Mouse (Mus musculus): ENCODE data around the gene Rpl29. TPM values are rescaled to one million over a fixed set of nuclear protein-coding genes. Genes with fewer than 3 reads are reported as not detected.

The Rpl29 gene
- polyA plus RNA-seq, 1 experiment: 719 TPM

DNA sequence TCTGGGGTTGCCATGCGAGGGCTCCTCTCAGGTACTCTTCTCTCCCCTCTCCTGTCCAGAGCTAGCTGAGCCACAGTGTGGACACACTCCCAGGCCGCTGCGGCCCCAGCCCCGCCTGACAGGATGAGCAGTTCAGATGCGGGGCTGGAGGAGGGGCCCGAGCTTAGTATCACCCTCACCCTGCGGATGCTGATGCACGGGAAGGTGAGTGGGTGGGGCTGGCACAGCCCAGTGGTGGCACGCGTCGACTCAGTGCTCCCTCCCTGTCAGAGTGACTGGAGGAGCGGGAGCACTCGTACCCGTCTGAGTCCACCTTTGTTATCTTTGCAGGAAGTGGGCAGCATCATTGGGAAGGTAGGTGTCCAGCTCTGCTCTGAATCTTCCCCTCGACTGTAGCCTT is 30.7 kb downstream of the Rpl29 start:
- no peak for TF ChIP-seq CTCF (IDR thresholded peaks at IDR 0.05; ENCODE audit: extremely low read depth, insufficient read depth, low read length)
- TF ChIP-seq POLR2A (IDR thresholded peaks at IDR 0.05; ENCODE audit: extremely low read depth, insufficient read depth, low read length): no peak
- H3K27ac ChIP-seq (ENCODE audit: insufficient read depth, low read length): no peak overlapping the region

DNA sequence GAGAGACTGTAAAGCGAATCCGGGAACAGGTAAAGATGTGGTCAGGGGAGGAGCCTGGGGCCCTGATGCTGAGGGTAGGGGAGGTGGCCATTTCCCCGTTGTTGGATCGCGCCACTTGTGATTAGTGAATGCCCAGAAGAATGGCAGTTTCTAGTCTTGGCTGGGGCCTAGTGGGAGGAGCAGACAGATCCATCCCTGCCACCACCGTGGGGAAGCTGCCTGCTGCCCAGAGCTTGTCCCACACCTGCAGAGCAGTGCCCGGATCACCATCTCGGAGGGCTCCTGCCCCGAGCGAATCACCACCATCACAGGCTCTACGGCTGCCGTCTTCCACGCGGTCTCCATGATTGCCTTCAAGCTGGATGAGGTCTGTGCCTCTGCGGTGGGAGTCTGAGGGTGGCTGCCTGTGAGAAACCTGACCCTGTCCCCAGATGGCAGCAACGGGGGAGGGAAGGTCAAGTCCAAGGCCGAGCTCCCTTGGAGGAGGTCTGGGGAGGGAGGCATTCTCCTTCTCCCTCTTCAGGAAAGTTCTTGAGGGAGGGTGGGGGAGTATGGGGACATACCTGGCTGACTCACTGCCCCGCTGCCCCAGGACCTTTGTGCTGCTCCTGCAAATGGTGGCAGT is 31.3 kb downstream of the Rpl29 start:
- TF ChIP-seq POLR2A (IDR thresholded peaks at IDR 0.05; ENCODE audit: extremely low read depth, insufficient read depth, low read length) (no peak), CTCF (IDR thresholded peaks at IDR 0.05; ENCODE audit: extremely low read depth, insufficient read depth, low read length) (no peak)
- Histone ChIP-seq H3K4me3 (ENCODE audit: insufficient read depth, low read length) (no peak overlapping the region), H3K4me1 (ENCODE audit: control insufficient read depth, insufficient read depth, low read length) (0 out of 2 replicates have a peak, but pooled peaks cover 4% of the 10 kb centered on the region), H3K27ac (ENCODE audit: insufficient read depth, low read length) (no peak overlapping the region)

More for the DNA sequence above, 30.7 kb downstream of the Rpl29 start:
- Histone ChIP-seq H3K4me3 (ENCODE audit: insufficient read depth, low read length) (no peak overlapping the region), H3K4me1 (ENCODE audit: control insufficient read depth, insufficient read depth, low read length) (0 out of 2 replicates have a peak, but pooled peaks cover 4% of the 10 kb centered on the region)

DNA sequence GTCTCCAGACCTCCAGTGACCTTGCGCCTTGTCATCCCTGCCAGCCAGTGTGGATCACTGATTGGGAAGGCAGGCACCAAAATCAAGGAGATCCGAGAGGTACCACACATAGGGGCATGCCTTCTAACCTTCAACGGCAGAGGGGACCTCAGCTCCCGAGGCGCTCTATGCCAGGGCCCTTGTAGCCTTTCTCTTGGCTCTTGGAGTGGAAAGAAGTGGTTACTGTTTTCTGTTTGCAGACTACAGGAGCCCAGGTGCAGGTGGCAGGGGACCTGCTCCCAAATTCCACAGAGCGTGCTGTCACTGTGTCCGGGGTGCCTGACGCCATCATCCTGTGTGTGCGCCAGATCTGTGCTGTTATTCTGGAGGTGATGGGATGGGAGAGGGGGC is 31.8 kb downstream of the Rpl29 start:
- Histone ChIP-seq H3K27ac (ENCODE audit: insufficient read depth, low read length) (no peak overlapping the region), H3K4me3 (ENCODE audit: insufficient read depth, low read length) (no peak overlapping the region), H3K4me1 (ENCODE audit: control insufficient read depth, insufficient read depth, low read length) (0 out of 2 replicates have a peak, but pooled peaks cover 4% of the 10 kb centered on the region)
- no peak for TF ChIP-seq CTCF (IDR thresholded peaks at IDR 0.05; ENCODE audit: extremely low read depth, insufficient read depth, low read length)
- TF ChIP-seq POLR2A (IDR thresholded peaks at IDR 0.05; ENCODE audit: extremely low read depth, insufficient read depth, low read length): no peak

DNA sequence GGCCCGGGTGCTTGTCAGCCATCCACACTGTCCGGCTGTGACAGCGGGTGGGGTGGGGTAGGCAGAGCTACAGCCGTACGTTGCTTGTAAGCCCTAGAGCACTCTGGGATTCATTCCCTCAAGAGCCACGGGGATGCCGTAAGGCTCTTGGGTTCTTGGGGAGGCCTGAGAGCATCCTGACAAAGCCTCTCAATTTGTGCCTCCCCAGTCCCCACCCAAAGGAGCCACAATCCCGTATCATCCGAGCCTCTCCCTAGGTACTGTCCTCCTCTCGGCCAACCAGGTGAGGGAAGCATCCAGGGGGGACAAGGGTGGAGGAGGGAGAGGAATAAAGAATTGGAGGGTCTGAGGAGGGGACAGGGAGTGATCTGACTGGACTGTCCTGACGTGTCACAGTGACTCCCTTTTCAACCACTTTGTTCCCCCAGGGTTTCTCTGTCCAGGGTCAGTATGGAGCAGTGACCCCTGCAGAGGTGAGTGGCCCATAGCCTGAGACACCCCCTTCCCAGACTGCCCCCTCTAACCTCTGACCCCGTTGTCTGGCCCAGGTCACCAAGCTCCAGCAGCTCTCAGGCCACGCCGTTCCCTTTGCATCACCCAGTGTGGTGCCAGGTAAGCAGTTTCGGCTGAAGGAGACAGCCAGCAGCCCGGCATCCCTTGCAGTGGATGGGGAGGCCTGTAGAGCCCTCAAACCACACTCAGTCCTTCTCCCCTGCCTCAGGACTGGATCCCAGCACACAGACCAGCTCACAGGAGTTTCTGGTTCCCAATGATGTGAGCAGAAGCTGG is 32.6 kb downstream of the Rpl29 start:
- Histone ChIP-seq H3K4me3 (ENCODE audit: insufficient read depth, low read length) (no peak overlapping the region), H3K27ac (ENCODE audit: insufficient read depth, low read length) (no peak overlapping the region), H3K4me1 (ENCODE audit: control insufficient read depth, insufficient read depth, low read length) (0 out of 2 replicates have a peak, but pooled peaks cover 4% of the 10 kb centered on the region)
- TF ChIP-seq CTCF (IDR thresholded peaks at IDR 0.05; ENCODE audit: extremely low read depth, insufficient read depth, low read length) (no peak), POLR2A (IDR thresholded peaks at IDR 0.05; ENCODE audit: extremely low read depth, insufficient read depth, low read length) (no peak)

DNA sequence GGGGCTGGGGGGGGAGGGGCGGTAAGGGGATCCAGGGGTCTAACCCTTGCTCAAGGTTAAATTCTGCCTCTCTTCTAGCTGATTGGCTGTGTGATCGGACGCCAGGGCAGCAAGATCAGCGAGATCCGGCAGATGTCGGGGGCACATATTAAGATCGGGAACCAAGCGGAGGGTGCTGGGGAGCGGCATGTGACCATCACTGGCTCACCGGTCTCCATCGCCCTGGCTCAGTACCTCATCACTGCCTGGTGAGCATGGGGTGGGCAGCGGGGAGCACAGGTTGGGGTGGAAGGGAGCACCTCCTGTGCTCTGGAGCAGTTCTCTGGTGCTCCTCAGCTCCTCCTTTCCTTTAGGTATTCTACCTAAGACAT is 33.2 kb downstream of the Rpl29 start:
- Histone ChIP-seq H3K4me1 (ENCODE audit: control insufficient read depth, insufficient read depth, low read length) (0 out of 2 replicates have a peak, but pooled peaks cover 4% of the 10 kb centered on the region), H3K27ac (ENCODE audit: insufficient read depth, low read length) (no peak overlapping the region), H3K4me3 (ENCODE audit: insufficient read depth, low read length) (no peak overlapping the region)
- TF ChIP-seq POLR2A (IDR thresholded peaks at IDR 0.05; ENCODE audit: extremely low read depth, insufficient read depth, low read length): no peak
- TF ChIP-seq CTCF (IDR thresholded peaks at IDR 0.05; ENCODE audit: extremely low read depth, insufficient read depth, low read length): no peak

DNA sequence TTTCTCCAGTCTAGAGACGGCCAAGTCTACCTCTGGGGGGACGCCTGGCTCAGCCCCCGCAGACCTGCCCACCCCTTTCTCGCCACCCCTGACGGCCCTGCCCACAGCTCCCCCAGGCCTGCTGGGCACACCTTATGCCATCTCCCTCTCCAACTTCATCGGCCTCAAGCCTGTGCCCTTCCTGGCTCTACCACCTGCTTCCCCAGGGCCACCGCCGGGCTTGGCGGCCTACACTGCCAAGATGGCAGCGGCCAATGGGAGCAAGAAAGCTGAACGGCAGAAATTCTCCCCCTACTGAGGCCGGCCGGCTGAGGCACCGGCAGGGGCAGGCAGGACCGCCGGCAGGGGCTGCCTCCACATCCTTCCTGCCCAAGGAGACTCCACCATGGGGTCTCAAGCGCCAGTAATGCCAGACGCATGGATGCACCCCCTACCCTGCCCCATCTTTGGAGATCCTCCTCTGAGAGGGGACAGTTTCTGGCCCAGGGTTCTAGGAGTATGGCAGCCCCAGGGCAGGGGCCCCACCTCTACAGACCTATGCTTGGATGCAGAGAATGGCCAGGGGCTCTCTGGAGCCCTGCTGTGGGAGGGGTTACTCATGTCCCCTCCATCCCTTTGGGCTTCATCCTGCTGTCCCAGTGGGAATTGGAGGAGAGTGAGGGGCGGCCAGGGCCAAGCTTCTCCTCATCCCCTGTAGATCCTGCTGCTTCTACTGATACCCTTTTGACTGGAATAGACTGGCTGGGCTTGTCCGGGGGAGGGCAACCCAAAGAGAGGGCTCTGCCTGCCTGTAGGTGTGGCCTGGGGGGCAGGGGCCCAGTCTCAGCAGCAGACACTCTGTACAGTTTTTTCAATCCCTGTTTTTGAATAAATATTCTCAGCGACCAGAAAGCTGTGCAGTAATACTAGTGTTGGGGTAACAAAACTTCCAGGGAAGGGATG is 34.1 kb downstream of the Rpl29 start:
- H3K4me1 ChIP-seq (ENCODE audit: control insufficient read depth, insufficient read depth, low read length): 0 out of 2 replicates have a peak, but pooled peaks cover 4% of the 10 kb centered on the region
- H3K27ac ChIP-seq (ENCODE audit: insufficient read depth, low read length): no peak overlapping the region
- H3K4me3 ChIP-seq (ENCODE audit: insufficient read depth, low read length): no peak overlapping the region
- TF ChIP-seq POLR2A (IDR thresholded peaks at IDR 0.05; ENCODE audit: extremely low read depth, insufficient read depth, low read length) (no peak), CTCF (IDR thresholded peaks at IDR 0.05; ENCODE audit: extremely low read depth, insufficient read depth, low read length) (no peak)

DNA sequence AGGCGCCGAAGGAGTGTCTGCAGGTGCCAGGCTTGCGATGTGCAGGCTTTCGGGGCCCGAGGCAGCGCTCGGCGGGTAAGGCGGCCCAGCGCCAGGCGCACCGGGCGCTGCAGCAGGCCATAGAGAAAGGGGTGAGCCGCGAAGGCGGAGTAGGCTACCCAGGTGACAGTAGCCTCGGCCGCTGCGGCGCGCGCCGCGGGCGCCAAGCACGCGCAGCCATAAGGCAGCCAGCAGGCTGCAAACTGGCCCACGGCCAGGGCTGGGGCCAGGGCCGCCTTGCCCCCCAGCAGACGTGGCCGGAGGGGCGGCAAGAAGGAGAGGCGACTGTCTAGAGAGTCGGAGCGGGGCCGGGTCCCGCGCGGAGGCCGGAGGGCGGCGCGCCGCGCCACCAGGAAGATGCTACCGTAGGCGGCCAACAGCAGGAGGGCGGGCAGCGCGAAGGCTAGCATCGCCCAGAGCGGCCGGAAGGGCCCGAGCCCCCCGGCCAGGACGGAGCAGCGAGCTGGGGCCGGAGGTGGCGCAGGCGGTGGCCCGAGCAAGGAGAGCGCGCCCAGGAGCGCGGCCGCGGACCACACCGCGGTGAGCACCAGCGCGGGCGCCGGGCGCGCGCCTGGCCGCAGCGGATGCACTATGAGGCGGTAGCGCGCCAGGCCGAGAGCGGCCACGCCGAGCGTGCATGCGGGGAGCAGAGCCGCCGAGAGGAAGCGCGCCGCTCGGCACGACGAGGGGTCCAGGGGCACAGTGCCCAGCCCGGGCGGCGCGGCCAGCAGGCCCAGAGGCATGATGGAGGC is 35.7 kb downstream of the Rpl29 start:
- H3K4me3 ChIP-seq (ENCODE audit: insufficient read depth, low read length): peak overlapping the region; percentile 60
- TF ChIP-seq CTCF (IDR thresholded peaks at IDR 0.05; ENCODE audit: extremely low read depth, insufficient read depth, low read length) (no peak), POLR2A (IDR thresholded peaks at IDR 0.05; ENCODE audit: extremely low read depth, insufficient read depth, low read length) (0 out of 2 replicates have a peak, but pooled peaks have one; percentile 16)
- 0 out of 2 replicates have a peak, but pooled peaks cover 4% of the 10 kb centered on the region for H3K4me1 ChIP-seq (ENCODE audit: control insufficient read depth, insufficient read depth, low read length)
- peak overlapping the region; percentile 98 for H3K27ac ChIP-seq (ENCODE audit: insufficient read depth, low read length)

DNA sequence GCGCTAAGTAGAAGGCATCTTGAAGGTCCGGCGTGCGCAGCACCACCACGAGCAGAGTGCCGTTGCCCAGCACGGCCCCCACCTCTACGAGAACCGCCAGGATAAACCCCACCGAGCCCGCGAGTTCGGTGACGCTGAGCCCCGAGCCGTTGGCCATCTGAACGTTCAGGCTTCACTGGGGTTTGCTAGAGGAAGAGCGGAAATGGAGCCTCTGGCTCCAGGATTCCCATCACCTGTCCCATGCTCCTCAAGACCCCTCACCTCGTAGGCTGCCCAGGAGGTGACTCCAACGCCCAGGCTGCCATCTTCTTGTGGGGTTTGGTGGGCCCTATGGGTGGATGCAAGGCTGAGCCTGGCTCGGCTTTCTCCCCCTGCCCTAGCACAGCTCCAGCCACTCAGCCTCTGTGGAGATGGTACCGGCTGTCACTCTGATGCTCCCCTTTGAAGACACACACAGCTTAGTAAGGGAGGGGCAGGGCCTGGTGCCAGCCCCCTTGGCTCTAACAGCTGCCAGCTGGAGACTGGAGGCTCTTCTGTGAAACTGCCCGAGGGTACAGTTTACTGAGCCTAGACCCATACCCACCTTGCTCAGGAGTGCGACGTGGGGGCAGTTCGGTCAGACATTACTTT is 36.4 kb downstream of the Rpl29 start, which contains the start of gene Gpr62:
Gene Gpr62 (minus strand): TSS at position 368 of the 630 bp plus-strand sequence.
- Histone ChIP-seq H3K4me1 (ENCODE audit: control insufficient read depth, insufficient read depth, low read length) (0 out of 2 replicates have a peak, but pooled peaks cover 2% of the 10 kb centered on the region), H3K27ac (ENCODE audit: insufficient read depth, low read length) (peak within 1 kb of the TSS; percentile 98), H3K4me3 (ENCODE audit: insufficient read depth, low read length) (peak within 1 kb of the TSS; percentile 60)
- TF ChIP-seq CTCF (IDR thresholded peaks at IDR 0.05; ENCODE audit: extremely low read depth, insufficient read depth, low read length) (no peak), POLR2A (IDR thresholded peaks at IDR 0.05; ENCODE audit: extremely low read depth, insufficient read depth, low read length) (peak; percentile 76; the same call in 1 of the 2 replicates)
